Mouse (Mus musculus) embryonic stem cell, embryonic (primary cell): ENCODE results near the gene Senp2.

Experiments
- CTCF ChIA-PET, 4 experiments: fragments of 300-600 bp in 2 of 4; fragments of 350-600 bp in 2 of 4; sonication (Branson Sonifier 250); formaldehyde crosslinking; loops; one replicate each; lab custom pipeline; 2022; ENCODE audit warnings: inconsistent platforms in 2 of 4; lab: Charles Lee
- POLR2A ChIA-PET, 4 experiments: fragments of 300-600 bp in 2 of 4; fragments of 350-600 bp in 2 of 4; sonication (Branson Sonifier 250); formaldehyde crosslinking; loops; one replicate each; lab custom pipeline; 2022; ENCODE audit warnings: antibody characterized with exemption in 4 of 4, inconsistent platforms in 1 of 4; lab: Charles Lee

The Senp2 gene

DNA sequence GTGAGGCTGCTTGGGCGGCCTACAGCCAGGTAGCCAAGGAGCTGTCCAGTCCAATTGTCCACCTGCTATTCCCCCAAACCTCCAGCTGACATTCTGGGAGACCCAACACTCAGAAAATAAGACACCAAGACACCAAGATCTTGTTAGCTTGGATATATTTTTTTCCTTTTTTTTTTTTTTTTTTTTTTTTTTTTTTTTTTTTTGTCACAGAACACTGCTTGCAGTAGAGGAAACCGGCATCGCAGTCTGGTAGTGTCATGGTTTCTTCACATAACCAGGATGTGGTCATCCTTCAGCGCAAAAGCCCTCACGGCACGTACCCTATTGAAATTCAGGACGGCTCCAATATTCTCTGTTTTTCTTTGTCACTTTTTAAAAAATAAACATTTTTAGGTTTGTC lies 49.6 kb downstream of the Senp2 start:
- POLR2A ChIA-PET = interaction anchor here in 2 of 4 experiments (0.6 to 3.6 kb wide), 12 partner anchors 11 to 251 kb away, joined by 3 to 16 read pairs (median 4); no protein-coding TSS in a partner anchor
- CTCF ChIA-PET = interaction anchor here in 3 of 4 experiments (0.6 to 0.9 kb wide), 6 partner anchors 65 to 252 kb away, joined by 3 to 9 read pairs (median 4); no protein-coding TSS in a partner anchor

DNA sequence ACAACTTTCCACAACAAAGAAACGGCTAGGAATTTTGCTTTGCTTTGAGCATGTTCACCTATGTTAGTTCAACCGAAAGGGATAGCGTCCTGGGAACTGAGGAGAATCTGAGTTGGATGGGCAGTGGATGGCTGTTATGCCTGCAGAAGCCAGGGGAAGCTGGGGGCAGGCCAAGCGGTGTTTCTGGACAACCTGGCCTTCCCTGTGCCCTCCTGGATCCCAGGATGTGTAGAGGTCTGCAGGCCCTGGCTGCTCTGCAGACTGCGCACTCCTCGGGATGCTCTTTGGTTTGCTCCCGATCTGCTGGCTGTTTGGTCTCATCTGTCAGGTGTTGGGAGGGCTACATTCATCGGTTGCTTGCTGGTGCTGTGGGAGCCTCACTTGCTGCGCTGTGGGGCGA lies 51.1 kb downstream of the Senp2 start:
- ChIA-PET CTCF (no interaction called here), POLR2A (interaction anchor here in 1 of 4 experiments (2.2 kb wide), 1 partner anchor 20 kb away, joined by 10 read pairs; no protein-coding TSS in a partner anchor)

DNA sequence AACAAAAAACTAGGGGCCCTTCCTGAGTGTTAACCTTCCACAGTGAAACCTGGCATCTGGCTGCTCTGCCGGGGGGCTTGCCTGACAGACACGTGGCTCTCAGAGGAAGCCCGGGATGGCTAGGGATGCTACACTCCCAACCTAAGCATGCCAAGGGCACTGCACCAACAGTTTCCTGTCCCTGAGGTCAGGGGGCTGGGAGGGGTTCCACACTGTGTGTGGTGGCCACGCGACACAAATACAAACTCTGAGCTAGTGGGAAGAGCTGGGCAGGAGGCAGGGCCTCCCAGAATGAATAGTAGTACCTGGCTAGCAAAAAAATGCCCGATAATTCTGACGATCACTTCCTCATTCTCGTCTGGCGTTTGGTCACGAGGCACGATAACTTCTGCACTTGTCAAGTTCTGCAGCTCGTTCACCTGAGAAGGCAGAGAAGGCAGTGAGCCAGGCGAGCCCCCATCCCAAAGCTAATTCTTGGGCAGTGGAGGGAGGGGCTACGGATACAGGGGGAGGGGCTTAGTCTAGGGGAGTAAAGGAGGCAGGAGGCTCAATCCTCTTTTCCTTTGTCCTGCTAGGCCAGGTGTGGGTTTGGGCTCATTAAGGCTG lies 52.4 kb downstream of the Senp2 start:
- CTCF ChIA-PET = interaction anchor here in 3 of 4 experiments (0.7 to 0.9 kb wide), 3 partner anchors 9 to 334 kb away, joined by 3 to 4 read pairs (median 3); no protein-coding TSS in a partner anchor
- POLR2A ChIA-PET = interaction anchor here in 3 of 4 experiments (0.6 to 2.2 kb wide), 14 partner anchors 8 to 227 kb away, joined by 3 to 10 read pairs (median 3); partner anchors contain the start of gene Senp2 (in 1 of the 3)

DNA sequence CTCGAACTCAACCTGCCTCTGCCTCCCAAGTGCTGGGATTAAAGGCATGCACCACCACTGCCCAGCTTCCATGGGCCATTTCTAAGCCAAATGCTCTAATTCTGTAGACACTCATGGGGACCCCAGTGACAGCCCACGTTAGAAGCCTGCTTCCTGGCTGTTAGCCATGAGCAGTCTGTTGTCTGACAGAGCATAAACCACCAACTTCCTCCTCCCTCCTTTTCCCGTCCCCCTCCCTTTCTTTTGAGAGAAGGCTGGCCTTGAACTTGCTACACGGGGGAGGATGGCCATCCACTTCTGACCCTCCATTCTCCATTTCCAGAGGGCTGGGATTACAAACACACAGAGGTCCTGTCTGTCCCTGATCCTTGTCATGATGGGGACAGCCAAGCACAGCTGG lies 53.0 kb downstream of the Senp2 start:
- CTCF ChIA-PET = interaction anchor here in 2 of 4 experiments (0.9 kb wide), 2 partner anchors 9 to 334 kb away, joined by 3 read pairs; no protein-coding TSS in a partner anchor
- POLR2A ChIA-PET = interaction anchor here in 2 of 4 experiments (0.7 to 2.2 kb wide), 12 partner anchors 9 to 227 kb away, joined by 3 to 10 read pairs (median 3); partner anchors contain the start of gene Senp2 (in 1 of the 2)

DNA sequence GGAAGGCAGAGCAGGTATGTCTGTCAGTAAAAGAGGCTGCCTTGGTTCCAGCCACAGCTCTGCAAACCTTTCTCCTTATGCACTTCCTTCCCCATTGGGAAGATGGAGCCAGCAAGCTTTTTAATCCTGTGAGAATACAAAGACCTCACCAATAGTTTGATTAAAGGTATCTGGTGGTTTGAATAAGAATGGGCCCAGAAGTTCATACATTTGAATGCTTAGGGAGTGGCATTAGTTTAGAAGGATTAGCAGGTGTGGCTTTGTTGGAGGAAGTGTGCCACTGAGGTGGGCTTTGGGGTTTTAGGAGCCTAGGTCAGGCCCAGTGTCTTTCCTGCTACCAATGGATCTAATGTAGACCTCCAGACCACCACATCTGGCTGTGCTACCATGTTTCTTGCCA lies 56.3 kb downstream of the Senp2 start:
- ChIA-PET POLR2A (interaction anchor here (0.6 to 3.6 kb wide), 10 partner anchors 9 to 630 kb away, joined by 3 to 20 read pairs (median 4); no protein-coding TSS in a partner anchor), CTCF (interaction anchor here in 2 of 4 experiments (1.0 to 1.3 kb wide), 2 partner anchors 11 to 58 kb away, joined by 3 to 4 read pairs; no protein-coding TSS in a partner anchor)

DNA sequence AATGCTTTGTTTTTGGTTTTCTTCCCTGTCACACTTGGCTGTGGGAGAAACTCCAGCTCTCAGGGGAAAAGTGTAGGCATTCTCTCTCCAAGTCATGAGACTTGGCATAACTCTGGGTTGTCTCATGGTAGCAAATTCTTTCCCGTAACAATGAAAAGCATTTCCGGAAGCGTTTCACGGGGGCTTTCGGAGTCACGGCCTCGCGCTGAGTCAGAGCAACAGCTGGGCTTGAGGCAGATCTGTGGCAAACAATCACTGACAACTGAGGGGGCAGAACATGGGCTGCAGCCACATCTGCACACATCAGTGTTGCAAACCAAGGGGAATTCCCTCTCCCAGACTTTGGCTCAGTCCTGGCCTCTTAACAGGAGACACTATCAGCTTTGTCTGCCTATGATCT lies 58.1 kb downstream of the Senp2 start:
- ChIA-PET POLR2A (interaction anchor here in 2 of 4 experiments (1.0 to 3.6 kb wide), 8 partner anchors 8 to 73 kb away, joined by 3 to 20 read pairs (median 4); no protein-coding TSS in a partner anchor), CTCF (interaction anchor here in 3 of 4 experiments (0.5 to 1.4 kb wide), 4 partner anchors 52 to 740 kb away, joined by 3 to 5 read pairs (median 4); no protein-coding TSS in a partner anchor)

DNA sequence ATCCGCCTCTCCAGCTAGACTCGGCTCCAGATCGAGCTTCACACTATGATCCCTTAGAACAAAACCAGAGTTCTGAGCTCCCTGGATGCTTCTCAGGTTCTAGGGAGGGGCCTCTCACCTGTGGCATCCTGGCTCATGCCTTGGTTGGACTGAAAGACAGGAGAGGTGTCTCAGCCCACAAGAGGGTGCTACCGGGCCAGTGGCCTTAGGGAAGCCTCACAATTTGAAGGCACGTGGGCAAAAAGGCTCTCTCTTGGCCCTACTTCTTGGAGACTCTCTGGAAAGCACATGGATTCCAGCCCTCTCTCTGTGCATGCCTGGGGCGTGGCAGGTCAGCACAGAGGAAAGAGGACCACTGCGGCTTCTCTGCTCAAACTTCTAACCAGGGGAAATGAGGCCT lies 62.1 kb downstream of the Senp2 start:
- ChIA-PET CTCF (interaction anchor here in 3 of 4 experiments (0.6 to 1.0 kb wide), 4 partner anchors 10 to 56 kb away, joined by 3 to 10 read pairs (median 6); no protein-coding TSS in a partner anchor), POLR2A (interaction anchor here in 3 of 4 experiments (0.5 to 2.8 kb wide), 8 partner anchors 10 to 135 kb away, joined by 3 to 9 read pairs (median 3); no protein-coding TSS in a partner anchor)

DNA sequence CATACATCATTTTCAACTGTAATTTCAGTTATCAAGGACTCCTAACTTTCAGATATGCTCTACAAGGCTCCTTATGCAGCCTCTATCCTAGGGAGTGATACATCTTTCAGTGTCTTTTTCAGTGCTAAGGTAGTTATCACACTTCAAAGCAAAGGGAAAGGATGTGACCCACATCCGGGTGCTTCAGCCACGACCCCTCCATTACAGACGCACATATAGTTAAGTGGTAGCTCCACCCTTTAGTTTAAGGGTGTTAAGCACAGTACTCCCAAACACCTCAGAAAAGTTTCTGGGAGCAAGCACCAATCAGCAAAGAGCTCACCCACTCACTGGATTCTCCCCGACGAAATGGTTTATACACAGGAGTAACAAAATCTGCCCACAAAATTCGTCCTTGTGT lies 65.8 kb downstream of the Senp2 start:
- ChIA-PET POLR2A (interaction anchor here (0.5 to 3.1 kb wide), 12 partner anchors 8 to 190 kb away, joined by 3 to 20 read pairs (median 5); no protein-coding TSS in a partner anchor), CTCF (interaction anchor here in 2 of 4 experiments (0.6 to 1.2 kb wide), 2 partner anchors 19 to 49 kb away, joined by 3 to 5 read pairs; no protein-coding TSS in a partner anchor)

DNA sequence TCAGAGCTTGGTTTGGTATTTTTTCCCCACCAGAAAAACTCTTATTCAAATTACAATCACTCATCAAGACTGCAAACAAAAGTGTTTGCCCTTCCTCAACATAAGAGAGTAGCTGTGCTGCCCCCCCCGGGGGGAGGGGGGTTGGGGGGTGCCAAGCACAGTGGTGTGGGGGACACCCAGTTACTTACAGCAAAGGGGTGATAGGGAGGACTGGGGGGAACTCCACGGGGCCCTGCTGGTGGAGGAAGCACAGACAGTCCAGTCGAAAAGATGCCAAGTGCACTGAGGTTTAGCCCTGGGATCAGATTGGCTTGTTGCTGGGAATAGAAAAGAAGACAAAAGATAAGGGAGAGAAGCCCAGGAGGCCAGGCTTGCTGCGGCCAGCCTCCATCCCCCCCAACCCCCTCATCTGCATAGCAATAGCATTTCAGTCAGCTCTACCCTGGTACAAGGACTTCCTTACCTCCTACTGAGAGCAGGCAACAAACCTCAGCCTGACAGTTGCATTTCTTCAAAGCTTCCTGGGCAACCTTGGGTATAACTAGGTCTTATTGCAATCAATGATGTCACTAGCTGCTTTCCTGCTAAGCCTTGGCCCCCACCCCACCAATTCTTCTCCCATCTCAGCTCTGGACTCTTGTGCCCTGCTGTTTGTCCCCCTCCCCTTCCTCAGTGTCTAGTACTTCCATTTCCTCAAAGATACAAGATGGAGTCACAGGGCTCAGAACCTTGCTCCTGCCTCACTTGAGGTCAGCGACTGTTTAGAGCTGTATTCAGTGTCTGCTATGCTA lies 66.7 kb downstream of the Senp2 start:
- POLR2A ChIA-PET = interaction anchor here (0.5 to 3.1 kb wide), 30 partner anchors 9 to 366 kb away, joined by 3 to 20 read pairs (median 4); no protein-coding TSS in a partner anchor
- CTCF ChIA-PET = interaction anchor here (0.5 to 1.2 kb wide), 8 partner anchors 11 to 538 kb away, joined by 3 to 6 read pairs (median 4); no protein-coding TSS in a partner anchor

DNA sequence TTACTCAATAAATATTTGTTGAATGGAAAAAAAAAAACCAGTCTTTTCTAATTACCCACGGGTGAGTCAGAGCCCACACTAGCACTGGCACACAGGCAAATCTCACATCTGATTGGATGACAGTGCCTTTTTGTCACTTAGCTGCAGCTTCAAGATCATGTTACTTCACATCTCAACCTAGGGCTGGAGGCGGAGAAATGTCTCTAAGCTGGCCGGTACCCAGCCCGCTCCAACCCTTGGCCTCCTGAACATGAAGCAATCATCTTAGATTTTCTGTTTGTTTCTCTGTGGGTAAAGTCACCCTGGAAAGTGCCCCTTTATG lies 67.3 kb downstream of the Senp2 start:
- ChIA-PET CTCF (interaction anchor here in 2 of 4 experiments (0.6 to 1.1 kb wide), 4 partner anchors 11 to 194 kb away, joined by 3 to 6 read pairs (median 4); no protein-coding TSS in a partner anchor), POLR2A (interaction anchor here in 3 of 4 experiments (0.7 to 3.1 kb wide), 20 partner anchors 8 to 366 kb away, joined by 3 to 20 read pairs (median 4); no protein-coding TSS in a partner anchor)

DNA sequence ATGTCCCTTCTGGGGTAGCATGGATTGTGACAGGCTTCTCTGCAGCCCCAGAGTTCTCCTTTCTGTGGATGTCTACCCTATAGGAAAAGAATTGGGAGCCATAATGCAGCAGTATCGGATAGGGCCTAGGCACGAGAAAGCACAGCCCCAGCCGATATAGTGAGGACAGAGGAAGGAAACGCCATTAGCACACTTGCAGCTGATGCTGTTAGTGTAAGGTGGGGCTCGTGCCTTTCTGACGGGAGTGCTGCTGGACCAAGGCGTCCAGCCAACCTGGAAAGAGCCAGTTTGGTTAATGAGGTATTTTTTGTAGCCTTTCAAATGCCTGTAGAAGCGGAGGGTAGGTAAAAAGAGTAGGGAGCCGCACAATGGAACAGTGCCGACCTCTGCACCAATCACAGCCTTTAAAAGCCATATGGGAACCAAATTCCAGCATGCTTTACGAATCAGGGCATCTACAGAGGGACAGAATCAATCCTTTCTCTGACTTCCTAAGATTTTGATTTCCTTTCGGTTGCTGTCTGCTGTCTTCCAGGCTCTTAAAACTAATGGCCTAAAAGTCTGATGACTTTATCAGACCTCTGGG lies 70.9 kb downstream of the Senp2 start:
- POLR2A ChIA-PET = interaction anchor here in 2 of 4 experiments (0.6 to 2.8 kb wide), 4 partner anchors 12 to 268 kb away, joined by 3 to 10 read pairs (median 4); no protein-coding TSS in a partner anchor
- CTCF ChIA-PET = interaction anchor here in 2 of 4 experiments (0.6 to 1.0 kb wide), 2 partner anchors 8 to 21 kb away, joined by 3 to 6 read pairs; no protein-coding TSS in a partner anchor

DNA sequence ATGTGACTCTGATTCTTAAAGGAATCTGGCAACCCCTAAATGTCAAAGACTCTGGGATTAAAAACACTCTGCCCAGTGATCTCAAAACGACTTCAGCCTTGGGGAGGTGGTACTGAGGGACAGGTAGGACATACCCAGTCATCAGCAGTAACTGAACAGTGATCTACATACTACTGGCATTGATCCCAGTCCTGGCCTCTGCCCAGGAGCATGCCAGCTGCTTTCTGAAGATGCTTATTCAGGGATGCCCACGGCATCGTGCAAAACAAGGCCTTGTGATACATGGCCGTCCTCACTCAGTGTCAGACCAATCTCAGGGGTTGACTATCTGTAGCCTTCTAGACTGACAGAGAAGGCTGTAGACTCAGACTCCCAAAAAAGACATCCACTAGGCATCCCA lies 76.1 kb downstream of the Senp2 start:
- ChIA-PET CTCF (interaction anchor here in 1 of 4 experiments (1.3 kb wide), 1 partner anchor 38 kb away, joined by 3 read pairs; no protein-coding TSS in a partner anchor), POLR2A (interaction anchor here in 3 of 4 experiments (0.6 to 3.3 kb wide), 6 partner anchors 9 to 177 kb away, joined by 3 to 14 read pairs (median 6); no protein-coding TSS in a partner anchor)

DNA sequence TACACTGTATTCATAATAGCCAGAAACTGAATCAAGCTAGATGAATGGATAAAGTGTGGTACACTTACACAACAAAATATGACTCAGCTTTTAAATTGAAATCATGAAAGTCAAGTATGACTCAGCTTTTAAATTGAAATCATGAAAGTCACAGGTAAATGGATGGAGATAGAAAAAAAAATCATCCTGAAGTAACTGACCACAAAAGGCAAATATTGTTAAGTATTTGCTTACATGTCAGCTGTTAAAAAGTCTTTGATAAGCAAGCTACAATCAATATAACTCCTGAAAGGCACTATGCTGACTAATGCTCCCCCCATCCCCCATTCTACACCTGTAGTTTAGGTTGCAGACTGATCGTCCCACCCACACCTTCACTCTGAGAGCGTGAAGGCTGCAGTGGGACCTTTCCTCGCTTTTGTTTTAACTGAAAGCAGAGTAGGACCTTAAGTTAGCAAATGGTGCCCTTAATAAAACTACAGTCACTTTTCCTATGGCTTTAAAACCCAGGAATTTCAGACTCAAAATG lies 82.0 kb downstream of the Senp2 start:
- CTCF ChIA-PET = interaction anchor here in 1 of 4 experiments (0.6 kb wide), 2 partner anchors 49 to 79 kb away, joined by 3 read pairs; no protein-coding TSS in a partner anchor
- POLR2A ChIA-PET = interaction anchor here in 2 of 4 experiments (0.5 to 1.6 kb wide), 12 partner anchors 8 to 75 kb away, joined by 3 to 4 read pairs (median 4); no protein-coding TSS in a partner anchor

DNA sequence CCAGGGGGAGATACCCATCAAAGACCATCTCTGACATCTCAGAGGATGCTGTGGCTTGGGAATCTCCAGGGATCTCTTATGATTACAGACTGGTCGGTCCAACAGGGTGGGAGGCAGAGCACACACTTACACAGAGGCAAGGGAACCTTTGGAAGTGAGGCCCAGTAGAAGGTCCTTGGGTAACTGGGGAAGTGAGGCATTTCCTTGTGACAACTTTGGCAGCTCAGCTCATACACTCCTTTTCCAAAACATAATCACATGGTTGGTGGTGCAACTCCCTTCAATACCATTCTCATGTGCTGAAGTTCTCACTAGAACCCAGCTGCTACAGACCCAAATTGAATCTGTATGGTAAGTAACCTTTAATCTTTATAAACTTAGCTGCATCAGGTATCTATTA lies 86.5 kb downstream of the Senp2 start:
- ChIA-PET CTCF (interaction anchor here in 1 of 4 experiments (3.1 kb wide), 1 partner anchor 28 kb away, joined by 10 read pairs; no protein-coding TSS in a partner anchor), POLR2A (interaction anchor here in 2 of 4 experiments (0.8 to 5.3 kb wide), 6 partner anchors 9 to 168 kb away, joined by 3 to 46 read pairs (median 4); no protein-coding TSS in a partner anchor)

DNA sequence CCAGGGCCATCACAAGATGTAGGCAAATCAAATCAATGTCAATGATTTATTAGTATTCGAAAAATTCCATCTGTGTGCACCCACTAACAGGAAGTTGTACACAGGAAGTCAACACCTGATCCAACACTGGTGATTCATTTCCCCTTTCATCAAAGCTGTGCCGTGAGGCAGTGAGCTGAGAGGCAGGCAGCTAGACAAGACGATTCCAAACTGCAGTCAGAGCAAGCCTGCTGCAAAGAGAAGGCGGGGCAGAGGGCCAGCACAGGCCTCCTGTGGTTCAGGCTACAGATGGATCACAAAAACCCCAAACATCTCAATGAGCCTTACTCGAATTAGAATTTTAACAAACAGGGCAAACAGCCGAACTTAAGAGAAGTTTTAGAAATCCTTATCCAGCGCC lies 88.4 kb downstream of the Senp2 start:
- CTCF ChIA-PET = interaction anchor here (0.6 to 3.1 kb wide), 15 partner anchors 9 to 709 kb away, joined by 3 to 10 read pairs (median 3); no protein-coding TSS in a partner anchor
- POLR2A ChIA-PET = interaction anchor here (0.6 to 5.3 kb wide), 34 partner anchors 11 to 447 kb away, joined by 3 to 46 read pairs (median 4); partner anchors contain the start of gene Tmem41a (in 1 of the 4)
